15 mouse cellular contexts compared by ENCODE assay signal in the genomic region with DNA sequence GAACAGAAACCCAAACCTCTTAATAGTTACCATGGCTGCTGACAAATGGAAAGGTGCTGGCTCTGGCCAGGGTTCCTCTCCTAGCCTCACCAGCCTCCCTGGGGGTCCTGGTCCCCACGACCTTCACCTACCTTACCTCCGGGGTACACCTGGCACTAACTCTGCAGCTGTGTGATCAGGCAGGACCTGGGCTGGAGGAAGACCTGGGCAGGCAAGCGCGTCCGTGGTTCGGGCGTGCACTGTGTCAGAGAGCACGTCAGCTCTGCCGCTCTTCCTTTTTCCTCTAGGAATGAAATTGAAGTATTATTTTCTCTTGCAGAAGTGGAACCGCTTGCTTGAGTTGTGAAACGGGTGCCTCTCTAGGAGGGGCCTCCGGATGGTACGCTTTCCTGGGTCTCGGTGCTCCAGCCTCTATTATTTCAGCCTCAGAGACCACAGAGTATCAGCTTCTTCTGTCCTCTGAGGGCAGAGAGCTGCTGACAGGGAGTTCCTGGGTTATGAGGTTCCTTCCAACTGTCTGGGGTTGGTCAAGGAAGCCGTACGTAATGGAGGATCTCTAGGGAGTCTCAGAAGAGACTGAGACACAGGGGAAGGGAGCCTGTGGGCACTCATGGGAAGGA. TPM values are rescaled to one million over a fixed set of nuclear protein-coding genes. Genes with fewer than 3 reads are reported as not detected.
DNase-seq lines count a peak whose midpoint lies in the region; ATAC-seq and TF ChIP-seq lines count a peak whose summit lies in the region.
"Had no signal": no experiment of that assay in that cellular context is flagged by ENCODE, and none has a peak within 500 bp of the region (broad histone marks: within the 10 kb centered on the region; RNA-seq: fewer than 3 reads in every experiment).

A gene (minus strand): TSS at position 470 of the 620 bp plus-strand sequence.

- H3K79me2 ChIP-seq in heart, adult 2 months (replicated peaks; ENCODE audit: control insufficient read depth, insufficient read depth, low read length): no peaks in the 10 kb centered on the region

- H3K4me1 ChIP-seq in heart, adult 2 months (ENCODE audit: control insufficient read depth, insufficient read depth, low read length): no peaks in the 10 kb centered on the region
- H3K4me1 ChIP-seq in thymus, adult 2 months (replicated peaks; ENCODE audit: control insufficient read depth, insufficient read depth, low read length): peaks cover 40% of the 10 kb centered on the region
- H3K4me1 ChIP-seq in liver, embryonic 15.5 days (replicated peaks): no peaks in the 10 kb centered on the region
- peaks cover 8% of the 10 kb centered on the region for H3K4me1 ChIP-seq in stomach, embryonic 16.5 days (ENCODE audit: control insufficient read depth, insufficient read depth, low read length)
- H3K4me1 ChIP-seq: hindbrain, embryonic 13.5 days had no signal

- TF ChIP-seq POLR2A in heart, adult 2 months (IDR thresholded peaks at IDR 0.05; ENCODE audit: insufficient read depth, low read depth, low read length): peak; percentile 50; the same call in 1 of the 2 replicates
- TF ChIP-seq POLR2A in thymus, adult 2 months (IDR thresholded peaks at IDR 0.05; ENCODE audit: control insufficient read depth, extremely low read depth, insufficient read depth, low read length, poor library complexity): no peak

- no peak for TF ChIP-seq CTCF in heart, adult 2 months (IDR thresholded peaks at IDR 0.05)
- no peak for TF ChIP-seq CTCF in thymus, adult 2 months (IDR thresholded peaks at IDR 0.05; ENCODE audit: borderline replicate concordance, control insufficient read depth, extremely low read depth, insufficient read depth, low read length, poor library complexity)

- H3K9ac ChIP-seq in heart, adult 2 months (ENCODE audit: low read depth, low read length): peak within 1 kb of the TSS; percentile 23; the same call in 1 of the 2 replicates
- H3K9ac ChIP-seq in liver, embryonic 15.5 days: no peak within 1 kb of the TSS
- H3K9ac ChIP-seq in stomach, embryonic 16.5 days (ENCODE audit: low read length): no peak within 1 kb of the TSS
- H3K9ac ChIP-seq: embryonic facial prominence, embryonic 12.5 days; hindbrain, embryonic 13.5 days; kidney, embryonic 15.5 days had no signal

- no peaks in the 10 kb centered on the region for H3K27me3 ChIP-seq in heart, adult 2 months (ENCODE audit: control insufficient read depth, insufficient read depth, low read length)
- no peaks in the 10 kb centered on the region for H3K27me3 ChIP-seq in thymus, adult 2 months (ENCODE audit: control insufficient read depth, insufficient read depth, low read length)
- H3K27me3 ChIP-seq in liver, embryonic 15.5 days: no peaks in the 10 kb centered on the region
- H3K27me3 ChIP-seq in stomach, embryonic 16.5 days (ENCODE audit: control insufficient read depth, insufficient read depth, low read length): no peaks in the 10 kb centered on the region
- H3K27me3 ChIP-seq: embryonic facial prominence, embryonic 12.5 days; kidney, embryonic 15.5 days had no signal

- peak in 1 of 2 experiments; percentile 48 for DNase-seq in heart, adult 2 months
- DNase-seq in heart, postnatal 10 days: no peak
- DNase-seq in thymus, adult 2 months: no peak
- DNase-seq in thymus, postnatal 0 days (ENCODE audit: low spot score): no peak
- DNase-seq in ovary, adult 18-20 months (ENCODE audit: low spot score): no peak
- DNase-seq: cerebellum, adult 18-20 months; layer of hippocampus, postnatal 36 days; retina, postnatal 1 day had no signal

- ATAC-seq in liver, embryonic 15.5 days (ENCODE audit: insufficient read depth): no peak; the same call in 1 of the 2 replicates
- no peak for ATAC-seq in stomach, embryonic 16.5 days (ENCODE audit: insufficient read depth, low FRiP score)
- ATAC-seq in megakaryocyte-erythroid progenitor cell, adult 5-6 weeks (replicated peaks; ENCODE audit: low FRiP score, low TSS enrichment, poor library complexity, severe bottlenecking): no peak
- ATAC-seq: forebrain, embryonic 14.5 days had no signal

- H3K9me3 ChIP-seq in liver, embryonic 15.5 days (replicated peaks): no peaks in the 10 kb centered on the region
- no peaks in the 10 kb centered on the region for H3K9me3 ChIP-seq in stomach, embryonic 16.5 days (replicated peaks; ENCODE audit: control insufficient read depth, low read length)
- H3K9me3 ChIP-seq: hindbrain, embryonic 13.5 days; kidney, embryonic 15.5 days had no signal

- H3K27ac ChIP-seq in heart, adult 2 months: no peak within 1 kb of the TSS
- no peak within 1 kb of the TSS for H3K27ac ChIP-seq in thymus, adult 2 months (ENCODE audit: control insufficient read depth, insufficient read depth, low read length)
- H3K27ac ChIP-seq in liver, embryonic 15.5 days (replicated peaks): peak within 1 kb of the TSS; percentile 48
- H3K27ac ChIP-seq in stomach, embryonic 16.5 days (ENCODE audit: low read length): peak within 1 kb of the TSS; percentile 44; the same call in 1 of the 2 replicates
- H3K27ac ChIP-seq: embryonic facial prominence, embryonic 12.5 days; hindbrain, embryonic 13.5 days; kidney, embryonic 15.5 days had no signal

- H3K36me3 ChIP-seq in heart, adult 2 months (ENCODE audit: control insufficient read depth, insufficient read depth, low read length): no peaks in the 10 kb centered on the region
- no peaks in the 10 kb centered on the region for H3K36me3 ChIP-seq in thymus, adult 2 months (ENCODE audit: control insufficient read depth, insufficient read depth, low read length)
- H3K36me3 ChIP-seq in liver, embryonic 15.5 days (replicated peaks): no peaks in the 10 kb centered on the region
- H3K36me3 ChIP-seq in stomach, embryonic 16.5 days (ENCODE audit: control insufficient read depth, insufficient read depth, low read length): no peaks in the 10 kb centered on the region
- H3K36me3 ChIP-seq: embryonic facial prominence, embryonic 12.5 days; hindbrain, embryonic 13.5 days; kidney, embryonic 15.5 days had no signal

- WGBS in heart, adult 2 months: 78% methylated on average over 16 of the region's 16 CpGs
- 32% methylated on average over 16 of the region's 16 CpGs for WGBS in thymus, adult 2 months
- WGBS in liver, embryonic 15.5 days (ENCODE audit: insufficient replicate concordance): 62% methylated on average over 16 of the region's 16 CpGs
- WGBS in stomach, embryonic 16.5 days: 84% methylated on average over 16 of the region's 16 CpGs

- intact Hi-C loops in heart, adult 2 months (cut with DNase I): no loop called here
- intact Hi-C loops in heart, postnatal 10 days (cut with DNase I): no loop called here

- no peak within 1 kb of the TSS for H3K4me2 ChIP-seq in liver, embryonic 15.5 days
- no peak within 1 kb of the TSS for H3K4me2 ChIP-seq in stomach, embryonic 16.5 days (ENCODE audit: low read depth, low read length)
- H3K4me2 ChIP-seq: embryonic facial prominence, embryonic 12.5 days; hindbrain, embryonic 13.5 days; kidney, embryonic 15.5 days had no signal

- TF ChIP-seq EP300 in heart, adult 2 months (IDR thresholded peaks at IDR 0.05; ENCODE audit: insufficient read depth, low read depth, low read length): no peak

- no peak within 1 kb of the TSS for H3K4me3 ChIP-seq in heart, adult 2 months
- H3K4me3 ChIP-seq in thymus, adult 2 months (ENCODE audit: control insufficient read depth, insufficient read depth, low read length): peak within 1 kb of the TSS; percentile 34
- peak within 1 kb of the TSS; percentile 37 for H3K4me3 ChIP-seq in liver, embryonic 15.5 days (replicated peaks)
- peak within 1 kb of the TSS; percentile 12 for H3K4me3 ChIP-seq in stomach, embryonic 16.5 days (replicated peaks; ENCODE audit: low read length)
- H3K4me3 ChIP-seq: embryonic facial prominence, embryonic 12.5 days; hindbrain, embryonic 13.5 days; kidney, embryonic 15.5 days had no signal

RNA-seq across cellular contexts. Expression of the gene that starts here (rescaled TPM):
- total RNA-seq in heart, adult 2 months (2021): 1 to 10 TPM; 1.1 to 1.2 TPM
- 1.7 and 2.1 TPM in 2 replicates for polyA plus RNA-seq in heart, adult 2 months (2012; rRNA removed)
- 1 to 10 TPM in 1 of 2 experiments, under 1 TPM in 1; 0.69 to 1.2 TPM for total RNA-seq in heart, postnatal 10 days (2021)
- polyA plus RNA-seq in thymus, adult 2 months (2012; rRNA removed): 8.3 and 9.4 TPM in 2 replicates
- 4.8 and 5.4 TPM in 2 replicates for polyA plus RNA-seq in thymus, postnatal 0 days (2015; fragmentation: Nextera tagmentation; extraction: Ambion mirVana)
- polyA plus RNA-seq in liver, embryonic 15.5 days (2015; fragmentation: Nextera tagmentation; extraction: Ambion mirVana): 8.3 and 8.9 TPM in 2 replicates
- polyA plus RNA-seq in stomach, embryonic 16.5 days (2015; fragmentation: Nextera tagmentation; extraction: Ambion mirVana): 4.9 and 5.6 TPM in 2 replicates
- total RNA-seq in megakaryocyte-erythroid progenitor cell, adult 5-6 weeks (2014; fragmentation: Nextera tagmentation): 3.1 TPM in 1 of 2 replicates, not detected in the other
- 0.23 and 0.56 TPM in 2 replicates for total RNA-seq in megakaryocyte-erythroid progenitor cell, adult 5-6 weeks (2017)

Comparison
In these comparisons a context has a peak if more than half of its experiments do, and no peak if none do; other contexts are left out.
1. H3K27ac ChIP-seq: peak in liver, embryonic 15.5 days (single experiment) and stomach, embryonic 16.5 days (single experiment); none in heart, adult 2 months (single experiment) and thymus, adult 2 months (single experiment).